ENCODE assay signal across 31 mouse cellular contexts in the genomic region with DNA sequence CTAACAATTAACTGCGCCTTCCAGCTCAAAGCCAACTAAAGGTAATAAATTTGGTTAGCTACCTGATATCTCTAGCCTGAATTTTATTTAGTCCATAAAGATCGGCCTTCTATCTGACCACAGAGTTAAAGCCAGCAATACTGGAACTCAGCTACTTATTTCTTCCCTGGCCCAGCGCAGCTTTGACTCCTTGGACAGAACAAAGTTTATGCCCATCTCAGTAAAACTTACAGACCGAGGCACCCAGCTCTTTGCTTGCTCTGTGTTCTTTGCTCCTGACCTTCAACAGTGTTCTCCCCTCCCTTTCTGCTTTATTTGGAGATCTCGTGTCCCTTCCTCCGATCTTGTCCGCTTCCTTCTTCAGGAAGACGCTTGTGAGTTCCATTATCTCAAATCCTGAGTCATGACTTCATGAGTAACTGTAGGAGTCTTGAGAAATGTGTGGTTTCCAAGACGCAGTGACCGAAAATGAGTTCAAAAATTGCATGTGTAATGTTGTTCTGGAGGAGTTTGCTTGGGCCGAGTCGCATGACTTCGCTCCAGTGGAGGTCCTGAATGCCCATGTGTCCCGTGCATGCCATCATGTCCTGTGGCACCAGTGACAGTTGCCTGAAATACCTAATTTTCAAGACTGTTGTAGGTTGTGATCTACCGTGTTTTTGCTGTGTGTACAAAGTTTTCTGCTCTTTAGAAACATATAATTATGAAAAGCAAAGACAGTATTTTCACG. TPM values are rescaled to one million over a fixed set of nuclear protein-coding genes. Genes with fewer than 3 reads are reported as not detected.
"Had no signal": no experiment of that assay in that cellular context is flagged by ENCODE, and none has a peak within 500 bp of the region (broad histone marks: within the 10 kb centered on the region; RNA-seq: fewer than 3 reads in every experiment).

No protein-coding gene starts in this region.

- H3K27ac ChIP-seq: left cerebral cortex, adult 2 months; liver, embryonic 13.5 days; midbrain, embryonic 10.5 days; midbrain, embryonic 13.5 days; neural tube, embryonic 13.5 days had no signal

- H3K4me2 ChIP-seq: liver, embryonic 13.5 days; midbrain, embryonic 13.5 days; neural tube, embryonic 13.5 days had no signal

- H3K4me3 ChIP-seq: left cerebral cortex, adult 2 months; liver, embryonic 13.5 days; midbrain, embryonic 10.5 days; midbrain, embryonic 13.5 days; myocyte; neural tube, embryonic 13.5 days had no signal

- H3K36me3 ChIP-seq: midbrain, embryonic 10.5 days; midbrain, embryonic 13.5 days; neural tube, embryonic 13.5 days had no signal

- ATAC-seq: midbrain, embryonic 13.5 days; midbrain, embryonic 16.5 days had no signal

- DNase-seq: kidney, adult 9 months; kidney, postnatal 14 days; kidney, postnatal 4 days; liver, embryonic 13.5 days; lung, adult 2 months; lung, postnatal 14 days; lung, postnatal 4 days; right cerebral cortex, adult 18-20 months; right cerebral cortex, postnatal 25 days; thymus, adult 2 months; thymus, postnatal 14 days; thymus, postnatal 4 days had no signal

- H3K9me3 ChIP-seq: liver, embryonic 13.5 days; midbrain, embryonic 10.5 days; midbrain, embryonic 13.5 days; neural tube, embryonic 13.5 days had no signal

- H3K4me1 ChIP-seq: midbrain, embryonic 10.5 days; midbrain, embryonic 13.5 days; neural tube, embryonic 13.5 days had no signal

- H3K9ac ChIP-seq: liver, embryonic 13.5 days; midbrain, embryonic 13.5 days; neural tube, embryonic 13.5 days had no signal

- H3K27me3 ChIP-seq: liver, embryonic 13.5 days; midbrain, embryonic 13.5 days; neural tube, embryonic 13.5 days had no signal

RNA-seq across cellular contexts. Expression of a gene that starts 18.8 kb away (rescaled TPM):
- total RNA-seq: layer of hippocampus, adult 8-10 months; layer of hippocampus, postnatal 10 days; layer of hippocampus, postnatal 36 days; left cerebral cortex, adult 2 months; left cerebral cortex, postnatal 10 days; left cerebral cortex, postnatal 36 days; liver, adult 2 months; megakaryocyte progenitor cell, adult 5-6 weeks; monocyte, adult 5-6 weeks; neutrophil, adult 5-6 weeks had no signal
- polyA plus RNA-seq: limb, embryonic 14.5 days; liver, adult 2 months; liver, embryonic 13.5 days; liver, embryonic 16.5 days; lung, adult 2 months; midbrain, embryonic 10.5 days; midbrain, embryonic 13.5 days; midbrain, embryonic 16.5 days; myocyte; neural tube, embryonic 13.5 days; spleen, adult 2 months; stomach, embryonic 16.5 days; thymus, adult 2 months had no signal
